Mouse (Mus musculus) brown adipose tissue, adult 24 weeks (tissue): ENCODE results near the gene Rgs6. TPM values are rescaled to one million over a fixed set of nuclear protein-coding genes. Genes with fewer than 3 reads are reported as not detected.

Experiments used
- H3K27ac ChIP-seq: fragments of 200-500 bp; replicated peaks from 2 replicates; pipeline ENCODE4 v1.5.1; 2012; ENCODE audit warnings: low read depth, mild to moderate bottlenecking, low read length
- H3K4me1 ChIP-seq: fragments of 200-500 bp; 2 replicates; pipeline ENCODE4 v1.6.1; 2012; ENCODE audit warnings: low read length, mixed read lengths; ENCODE audit not compliant: control insufficient read depth, insufficient read depth, insufficient read length
- H3K4me3 ChIP-seq: fragments of 200-500 bp; 2 replicates; pipeline ENCODE4 v1.5.1; 2012; ENCODE audit warnings: low read depth, mild to moderate bottlenecking, low read length, moderate library complexity; ENCODE audit not compliant: insufficient read depth
- polyA plus RNA-seq: library from polyadenylated mRNA; stranded (reverse); fragments of >200 nt; gene quantifications from 2 replicates; pipeline ENCODE4 v1.2.4, GENCODE M21; 2012; ENCODE audit not compliant: missing spikeins, insufficient read depth, insufficient read length

Gene Rgs6
- polyA plus RNA-seq, 1 experiment: 0.36 TPM

- no peak overlapping the region for H3K4me3 ChIP-seq
- H3K27ac ChIP-seq: no peak overlapping the region
- H3K4me1 ChIP-seq: no peaks in the 10 kb centered on the region
These were observed 467.6 kb downstream of the Rgs6 start for GRCm38 (mm10) chr12:83055690-83056089.

GRCm38 (mm10) chr12:83066426-83066825 is 478.3 kb downstream of the Rgs6 start:
- Histone ChIP-seq H3K4me1 (no peaks in the 10 kb centered on the region), H3K4me3 (no peak overlapping the region), H3K27ac (no peak overlapping the region)

- no peak overlapping the region for H3K4me3 ChIP-seq
- no peak overlapping the region for H3K27ac ChIP-seq
- no peaks in the 10 kb centered on the region for H3K4me1 ChIP-seq
These were observed 482.8 kb downstream of the Rgs6 start for GRCm38 (mm10) chr12:83070848-83071247.

GRCm38 (mm10) chr12:83072181-83072887 is 484.2 kb downstream of the Rgs6 start:
- Histone ChIP-seq H3K27ac (no peak overlapping the region), H3K4me1 (no peaks in the 10 kb centered on the region), H3K4me3 (no peak overlapping the region)

GRCm38 (mm10) chr12:83072951-83073878 is 485.1 kb downstream of the Rgs6 start:
- Histone ChIP-seq H3K4me1 (no peaks in the 10 kb centered on the region), H3K27ac (no peak overlapping the region), H3K4me3 (no peak overlapping the region)

GRCm38 (mm10) chr12:83073879-83074368 is 485.8 kb downstream of the Rgs6 start:
- Histone ChIP-seq H3K27ac (no peak overlapping the region), H3K4me1 (no peaks in the 10 kb centered on the region), H3K4me3 (no peak overlapping the region)

GRCm38 (mm10) chr12:83076179-83076578 is 488.1 kb downstream of the Rgs6 start:
- Histone ChIP-seq H3K4me1 (no peaks in the 10 kb centered on the region), H3K4me3 (no peak overlapping the region), H3K27ac (no peak overlapping the region)

- no peaks in the 10 kb centered on the region for H3K4me1 ChIP-seq
- no peak overlapping the region for H3K4me3 ChIP-seq
- H3K27ac ChIP-seq: no peak overlapping the region
These were observed 489.4 kb downstream of the Rgs6 start for GRCm38 (mm10) chr12:83077486-83077885.

- Histone ChIP-seq H3K4me3 (no peak overlapping the region), H3K4me1 (peaks cover 9% of the 10 kb centered on the region; the same call in 1 of the 2 replicates), H3K27ac (no peak overlapping the region)
These were observed 495.3 kb downstream of the Rgs6 start for GRCm38 (mm10) chr12:83083427-83083826.

GRCm38 (mm10) chr12:83084614-83085013 is 496.5 kb downstream of the Rgs6 start:
- H3K4me1 ChIP-seq: peaks cover 9% of the 10 kb centered on the region; the same call in 1 of the 2 replicates
- no peak overlapping the region for H3K27ac ChIP-seq
- H3K4me3 ChIP-seq: no peak overlapping the region

- no peak overlapping the region for H3K27ac ChIP-seq
- no peak overlapping the region for H3K4me3 ChIP-seq
- peaks cover 11% of the 10 kb centered on the region; the same call in 1 of the 2 replicates for H3K4me1 ChIP-seq
These were observed 498.9 kb downstream of the Rgs6 start for GRCm38 (mm10) chr12:83087010-83087409.

- Histone ChIP-seq H3K4me3 (no peak overlapping the region), H3K27ac (no peak overlapping the region; the same call in 1 of the 2 replicates), H3K4me1 (peaks cover 12% of the 10 kb centered on the region; the same call in 1 of the 2 replicates)
These were observed 499.5 kb downstream of the Rgs6 start for GRCm38 (mm10) chr12:83087555-83087954.

GRCm38 (mm10) chr12:83092001-83092400 is 503.9 kb downstream of the Rgs6 start:
- H3K4me1 ChIP-seq: peaks cover 9% of the 10 kb centered on the region; the same call in 1 of the 2 replicates
- no peak overlapping the region for H3K4me3 ChIP-seq
- H3K27ac ChIP-seq: no peak overlapping the region

GRCm38 (mm10) chr12:83097787-83098186 is 509.7 kb downstream of the Rgs6 start:
- no peak overlapping the region for H3K4me3 ChIP-seq
- H3K4me1 ChIP-seq: peaks cover 6% of the 10 kb centered on the region; the same call in 1 of the 2 replicates
- H3K27ac ChIP-seq: no peak overlapping the region

- H3K4me1 ChIP-seq: peaks cover 6% of the 10 kb centered on the region; the same call in 1 of the 2 replicates
- no peak overlapping the region for H3K4me3 ChIP-seq
- H3K27ac ChIP-seq: no peak overlapping the region
These were observed 510.7 kb downstream of the Rgs6 start for GRCm38 (mm10) chr12:83098646-83099371.
